Mouse (Mus musculus): ENCODE measurements around the gene Them5. TPM values are rescaled to one million over a fixed set of nuclear protein-coding genes. Genes with fewer than 3 reads are reported as not detected.

Gene Them5
- polyA plus RNA-seq, 1 experiment, result 24.4 TPM

DNA sequence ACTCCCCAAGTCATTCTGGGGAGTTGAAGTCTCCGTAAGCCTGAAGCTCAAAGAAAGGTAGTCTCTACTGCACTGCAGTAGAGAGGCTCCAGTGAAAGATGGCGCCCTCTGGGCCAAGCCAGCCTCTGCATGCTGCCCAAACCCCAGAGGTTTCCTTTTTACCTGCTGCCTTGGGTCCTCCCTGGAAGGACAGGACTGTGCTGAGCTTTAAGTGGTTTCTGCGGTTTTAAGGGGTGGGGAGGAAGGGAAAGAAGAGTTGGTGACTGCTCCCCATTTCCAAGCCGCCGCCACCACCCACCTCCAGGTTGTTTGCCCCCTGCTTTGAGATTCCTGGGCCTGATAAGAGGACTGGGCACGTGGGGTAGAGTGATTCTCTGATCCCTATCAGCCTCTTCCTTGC, 26.7 kb downstream of the Them5 start:
- Histone ChIP-seq H3K4me3 (replicated peaks; ENCODE audit: extremely low read depth, low read depth, low read length) (no peak overlapping the region), H3K4me1 (ENCODE audit: control insufficient read depth, insufficient read depth, low read length) (peaks cover 6% of the 10 kb centered on the region; the same call in 1 of the 2 replicates)
- 53% methylated on average over 6 of the region's 6 CpGs for WGBS
- DNase-seq, result no peak
- TF ChIP-seq POLR2A (IDR thresholded peaks at IDR 0.05; ENCODE audit: borderline replicate concordance, extremely low read depth, low read depth, low read length), result no peak
- no peak for TF ChIP-seq CTCF (IDR thresholded peaks at IDR 0.05; ENCODE audit: insufficient read depth, low read length)

DNA sequence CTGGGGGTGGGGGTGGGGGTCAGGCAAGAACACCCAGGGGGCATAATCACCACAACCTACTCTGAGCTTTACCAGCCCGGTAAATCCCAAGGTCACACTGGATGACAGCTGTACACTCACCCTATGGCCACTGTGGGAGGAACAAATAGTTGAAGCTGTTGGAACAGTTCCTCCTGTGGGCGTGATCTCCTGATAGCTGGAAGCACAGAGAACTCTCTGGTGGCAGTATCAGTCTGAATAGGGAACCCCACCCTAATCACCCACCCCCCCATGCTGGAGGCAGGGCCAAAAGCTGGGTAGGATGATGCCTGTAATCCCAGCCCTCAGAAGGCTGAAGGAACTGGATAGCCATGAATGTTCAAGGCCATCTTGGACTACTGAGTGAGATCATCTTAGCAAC, 27.8 kb downstream of the Them5 start:
- Histone ChIP-seq H3K4me1 (ENCODE audit: control insufficient read depth, insufficient read depth, low read length) (peaks cover 6% of the 10 kb centered on the region; the same call in 1 of the 2 replicates), H3K4me3 (replicated peaks; ENCODE audit: extremely low read depth, low read depth, low read length) (no peak overlapping the region)
- DNase-seq, result no peak
- 49% methylated on average over 2 of the region's 2 CpGs for WGBS
- TF ChIP-seq POLR2A (IDR thresholded peaks at IDR 0.05; ENCODE audit: borderline replicate concordance, extremely low read depth, low read depth, low read length), result no peak
- TF ChIP-seq CTCF (IDR thresholded peaks at IDR 0.05; ENCODE audit: insufficient read depth, low read length), result no peak

DNA sequence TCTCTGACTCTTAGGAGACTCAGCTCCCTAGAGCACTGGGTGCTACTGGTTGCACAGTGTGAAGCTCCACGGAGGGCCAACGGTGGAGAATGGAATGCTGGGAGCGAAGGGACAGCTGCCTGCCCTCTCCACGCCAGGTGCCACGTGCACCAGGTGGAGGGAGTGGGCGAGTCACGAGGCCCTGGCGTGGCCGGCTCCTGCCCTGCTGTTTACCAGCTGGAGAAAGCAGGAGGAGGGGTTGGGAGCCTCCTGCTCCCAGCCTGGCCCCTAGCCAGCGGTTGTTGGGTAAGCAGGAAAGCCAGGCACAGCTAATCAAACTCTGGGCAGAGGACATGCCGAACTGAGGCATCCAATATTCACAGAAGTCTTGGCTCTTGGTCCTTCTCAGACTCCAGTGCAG, 29.7 kb downstream of the Them5 start:
- DNase-seq, result peak; percentile 81
- Histone ChIP-seq H3K4me1 (ENCODE audit: control insufficient read depth, insufficient read depth, low read length) (peaks cover 6% of the 10 kb centered on the region; the same call in 1 of the 2 replicates), H3K4me3 (replicated peaks; ENCODE audit: extremely low read depth, low read depth, low read length) (no peak overlapping the region)
- TF ChIP-seq CTCF (IDR thresholded peaks at IDR 0.05; ENCODE audit: insufficient read depth, low read length), result no peak
- no peak for TF ChIP-seq POLR2A (IDR thresholded peaks at IDR 0.05; ENCODE audit: borderline replicate concordance, extremely low read depth, low read depth, low read length)
- 10% methylated on average over 11 of the region's 11 CpGs for WGBS

DNA sequence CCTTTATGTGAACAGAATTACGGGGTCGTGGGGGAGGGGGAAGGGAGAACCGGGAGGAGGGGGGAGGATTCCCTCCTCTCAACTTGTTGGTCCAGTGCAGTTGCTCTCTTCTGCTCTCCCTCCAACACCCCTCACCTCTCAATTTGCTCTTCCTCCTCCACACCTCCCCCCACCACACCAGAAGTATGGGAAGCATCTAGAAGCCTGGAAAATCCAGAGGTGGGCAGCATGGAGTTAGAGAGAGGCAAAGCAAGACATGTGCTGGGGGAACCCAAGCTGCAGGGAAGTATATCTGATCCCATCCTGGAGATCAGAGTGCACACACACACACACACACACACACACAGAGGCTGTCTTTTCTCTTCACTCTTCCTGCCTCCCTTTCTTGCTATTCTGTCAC, 30.1 kb downstream of the Them5 start:
- no peak for DNase-seq
- WGBS, result 4% methylated on average over 3 of the region's 3 CpGs
- H3K4me1 ChIP-seq (ENCODE audit: control insufficient read depth, insufficient read depth, low read length), result peaks cover 6% of the 10 kb centered on the region; the same call in 1 of the 2 replicates
- no peak overlapping the region for H3K4me3 ChIP-seq (replicated peaks; ENCODE audit: extremely low read depth, low read depth, low read length)
- TF ChIP-seq POLR2A (IDR thresholded peaks at IDR 0.05; ENCODE audit: borderline replicate concordance, extremely low read depth, low read depth, low read length), result no peak
- TF ChIP-seq CTCF (IDR thresholded peaks at IDR 0.05; ENCODE audit: insufficient read depth, low read length), result no peak

- peak; percentile 57 for DNase-seq
- TF ChIP-seq POLR2A (IDR thresholded peaks at IDR 0.05; ENCODE audit: borderline replicate concordance, extremely low read depth, low read depth, low read length) (peak; percentile 37; the same call in 1 of the 2 replicates), CTCF (IDR thresholded peaks at IDR 0.05; ENCODE audit: insufficient read depth, low read length) (no peak)
- Histone ChIP-seq H3K4me3 (replicated peaks; ENCODE audit: extremely low read depth, low read depth, low read length) (peak within 1 kb of the TSS; percentile 61), H3K4me1 (ENCODE audit: control insufficient read depth, insufficient read depth, low read length) (peaks cover 6% of the 10 kb centered on the region; the same call in 1 of the 2 replicates)
- WGBS, result 30% methylated on average over 5 of the region's 5 CpGs
Measured at GRCm38 (mm10) chr3:94372641-94373040, 30.7 kb downstream of the Them5 start, which contains the start of gene Rorc. Rorc (plus strand) TSS chr3:94372794.

- 9% methylated on average over 10 of the region's 10 CpGs for WGBS
- Histone ChIP-seq H3K4me1 (ENCODE audit: control insufficient read depth, insufficient read depth, low read length) (peaks cover 6% of the 10 kb centered on the region; the same call in 1 of the 2 replicates), H3K4me3 (replicated peaks; ENCODE audit: extremely low read depth, low read depth, low read length) (peak overlapping the region; percentile 61)
- TF ChIP-seq POLR2A (IDR thresholded peaks at IDR 0.05; ENCODE audit: borderline replicate concordance, extremely low read depth, low read depth, low read length), result no peak
- DNase-seq, result no peak
Measured at GRCm38 (mm10) chr3:94373090-94373489, 31.2 kb downstream of the Them5 start.

DNA sequence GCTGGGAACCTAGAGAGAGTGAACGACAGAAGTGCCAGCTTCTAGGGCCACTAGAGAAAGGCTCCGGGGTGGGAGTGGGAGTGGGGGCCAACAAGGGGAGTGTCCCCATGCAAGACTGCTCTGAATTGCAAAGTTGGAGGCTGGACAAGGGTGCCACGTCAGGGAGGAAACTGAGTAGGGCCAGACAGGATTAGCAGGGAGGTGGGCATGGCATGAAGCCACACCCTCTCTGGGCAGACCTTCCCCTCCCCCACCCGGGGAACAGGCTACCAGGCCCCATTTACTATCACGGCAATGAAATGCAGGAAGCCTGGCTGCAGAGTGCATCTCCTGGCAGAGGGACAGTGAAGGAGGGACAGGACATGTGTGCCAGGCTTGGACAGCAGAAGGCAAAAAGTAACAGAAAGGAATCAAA, 31.7 kb downstream of the Them5 start:
- 5% methylated on average over 5 of the region's 5 CpGs for WGBS
- Histone ChIP-seq H3K4me3 (replicated peaks; ENCODE audit: extremely low read depth, low read depth, low read length) (no peak overlapping the region), H3K4me1 (ENCODE audit: control insufficient read depth, insufficient read depth, low read length) (peaks cover 6% of the 10 kb centered on the region; the same call in 1 of the 2 replicates)
- DNase-seq, result no peak
- TF ChIP-seq POLR2A (IDR thresholded peaks at IDR 0.05; ENCODE audit: borderline replicate concordance, extremely low read depth, low read depth, low read length) (no peak), CTCF (IDR thresholded peaks at IDR 0.05; ENCODE audit: insufficient read depth, low read length) (no peak)

DNA sequence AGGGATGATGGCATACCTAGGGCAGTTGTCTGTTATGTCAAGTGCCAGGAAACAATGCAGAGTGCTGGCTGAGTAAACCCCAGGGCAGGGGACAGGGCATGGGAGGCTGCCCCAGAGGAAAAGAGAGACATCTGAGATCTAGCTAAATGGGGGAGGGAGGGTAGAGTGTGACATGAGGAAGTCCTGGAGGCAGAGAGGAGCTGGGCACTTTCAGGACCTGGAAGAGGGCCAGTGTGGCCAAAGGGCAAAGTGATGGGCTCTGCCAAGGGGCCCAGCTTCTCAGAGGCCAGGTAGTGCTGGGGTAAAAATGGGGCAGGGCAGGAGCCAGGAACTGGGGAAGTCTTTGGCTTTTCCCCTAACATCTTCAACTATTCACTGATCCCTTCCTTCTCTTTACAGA, 32.7 kb downstream of the Them5 start:
- no peak for DNase-seq
- TF ChIP-seq CTCF (IDR thresholded peaks at IDR 0.05; ENCODE audit: insufficient read depth, low read length) (no peak), POLR2A (IDR thresholded peaks at IDR 0.05; ENCODE audit: borderline replicate concordance, extremely low read depth, low read depth, low read length) (no peak)
- peaks cover 6% of the 10 kb centered on the region; the same call in 1 of the 2 replicates for H3K4me1 ChIP-seq (ENCODE audit: control insufficient read depth, insufficient read depth, low read length)
- no peak overlapping the region for H3K4me3 ChIP-seq (replicated peaks; ENCODE audit: extremely low read depth, low read depth, low read length)

GRCm38 (mm10) chr3:94375146-94375545, 33.2 kb downstream of the Them5 start:
- Histone ChIP-seq H3K4me1 (ENCODE audit: control insufficient read depth, insufficient read depth, low read length) (peaks cover 6% of the 10 kb centered on the region; the same call in 1 of the 2 replicates), H3K4me3 (replicated peaks; ENCODE audit: extremely low read depth, low read depth, low read length) (no peak overlapping the region)
- DNase-seq, result no peak
- WGBS, result 62% methylated on average over 2 of the region's 2 CpGs
- TF ChIP-seq POLR2A (IDR thresholded peaks at IDR 0.05; ENCODE audit: borderline replicate concordance, extremely low read depth, low read depth, low read length), result no peak
- no peak for TF ChIP-seq CTCF (IDR thresholded peaks at IDR 0.05; ENCODE audit: insufficient read depth, low read length)

GRCm38 (mm10) chr3:94375861-94376260, 34.0 kb downstream of the Them5 start:
- WGBS, result 49% methylated on average over 5 of the region's 5 CpGs
- DNase-seq, result no peak
- Histone ChIP-seq H3K4me1 (ENCODE audit: control insufficient read depth, insufficient read depth, low read length) (peaks cover 6% of the 10 kb centered on the region; the same call in 1 of the 2 replicates), H3K4me3 (replicated peaks; ENCODE audit: extremely low read depth, low read depth, low read length) (no peak overlapping the region)
- TF ChIP-seq POLR2A (IDR thresholded peaks at IDR 0.05; ENCODE audit: borderline replicate concordance, extremely low read depth, low read depth, low read length), result no peak
- TF ChIP-seq CTCF (IDR thresholded peaks at IDR 0.05; ENCODE audit: insufficient read depth, low read length), result no peak

All from lung, adult 2 months (tissue).